Mouse (Mus musculus) ES-Bruce4 (cell line): ENCODE data around the gene Tbx5. TPM values are rescaled to one million over a fixed set of nuclear protein-coding genes. Genes with fewer than 3 reads are reported as not detected.
"Not testable (repeated sequence)": the region's sequence is repeated elsewhere in the genome, so short reads cannot be mapped to it uniquely, and the experiment has no call there.

Source experiments
- H3K27ac ChIP-seq: 2 replicates; pipeline ENCODE4 v1.5.1; 2012; ENCODE audit warnings: low read length, inconsistent platforms; ENCODE audit not compliant: insufficient read depth
- H3K27me3 ChIP-seq: 2 replicates; pipeline ENCODE4 v1.6.1; 2012; ENCODE audit warnings: mild to moderate bottlenecking, low read length, inconsistent platforms; ENCODE audit not compliant: control insufficient read depth, poor library complexity, insufficient read depth, severe bottlenecking
- H3K36me3 ChIP-seq: 2 replicates; pipeline ENCODE4 v1.6.1; 2012; ENCODE audit warnings: inconsistent platforms, mild to moderate bottlenecking, low read length, moderate library complexity; ENCODE audit not compliant: control insufficient read depth, poor library complexity, insufficient read depth, severe bottlenecking
- H3K4me1 ChIP-seq: one replicate; pipeline ENCODE4 v1.8.1; 2011; ENCODE audit warnings: low read length; ENCODE audit not compliant: control insufficient read depth, insufficient read depth
- H3K4me3 ChIP-seq: 2 replicates; pipeline ENCODE4 v1.5.1; 2011; ENCODE audit warnings: low read depth, mild to moderate bottlenecking, low read length
- H3K9ac ChIP-seq: 2 replicates; pipeline ENCODE4 v1.6.1; 2012; ENCODE audit warnings: low read depth, mild to moderate bottlenecking, inconsistent platforms; ENCODE audit not compliant: poor library complexity, severe bottlenecking
- H3K9me3 ChIP-seq: replicated peaks from 2 replicates; pipeline ENCODE4 v1.6.1; 2012; ENCODE audit warnings: mild to moderate bottlenecking, low read length, inconsistent platforms; ENCODE audit not compliant: control insufficient read depth, poor library complexity, insufficient read depth, severe bottlenecking
- CTCF ChIP-seq: IDR thresholded peaks from one replicate; pipeline ENCODE4 v1.8.1; 2011; ENCODE audit warnings: low read depth, low read length
- EP300 ChIP-seq: IDR thresholded peaks from 2 replicates; pipeline ENCODE4 v1.6.1; 2011; ENCODE audit warnings: low read depth, low read length; ENCODE audit not compliant: insufficient read depth
- POLR2A ChIP-seq: IDR thresholded peaks from one replicate; pipeline ENCODE4 v1.8.1; 2011; ENCODE audit warnings: low read length; ENCODE audit not compliant: insufficient read depth
- polyA plus RNA-seq: library from polyadenylated mRNA; stranded (reverse); fragments of >200 nt; gene quantifications from 2 replicates; pipeline ENCODE4 v1.2.4, GENCODE M21; 2011; ENCODE audit warnings: low read depth; ENCODE audit not compliant: missing spikeins, insufficient read depth, insufficient read length

Tbx5 gene
- polyA plus RNA-seq, 1 experiment = not detected

- no peak overlapping the region for H3K27ac ChIP-seq
- TF ChIP-seq EP300 (no peak), CTCF (no peak), POLR2A (no peak)
- H3K9me3 ChIP-seq = no peaks in the 10 kb centered on the region
- H3K4me1 ChIP-seq = no peaks in the 10 kb centered on the region
- H3K36me3 ChIP-seq = no peaks in the 10 kb centered on the region
- no peak overlapping the region for H3K9ac ChIP-seq
- H3K27me3 ChIP-seq = no peaks in the 10 kb centered on the region
- no peak overlapping the region for H3K4me3 ChIP-seq
Measured at GRCm38 (mm10) chr5:119885595-119885994, 53.1 kb downstream of the Tbx5 start.

GRCm38 (mm10) chr5:119887381-119887780, 54.9 kb downstream of the Tbx5 start:
- Histone ChIP-seq H3K4me3 (no peak overlapping the region), H3K36me3 (no peaks in the 10 kb centered on the region)

DNA sequence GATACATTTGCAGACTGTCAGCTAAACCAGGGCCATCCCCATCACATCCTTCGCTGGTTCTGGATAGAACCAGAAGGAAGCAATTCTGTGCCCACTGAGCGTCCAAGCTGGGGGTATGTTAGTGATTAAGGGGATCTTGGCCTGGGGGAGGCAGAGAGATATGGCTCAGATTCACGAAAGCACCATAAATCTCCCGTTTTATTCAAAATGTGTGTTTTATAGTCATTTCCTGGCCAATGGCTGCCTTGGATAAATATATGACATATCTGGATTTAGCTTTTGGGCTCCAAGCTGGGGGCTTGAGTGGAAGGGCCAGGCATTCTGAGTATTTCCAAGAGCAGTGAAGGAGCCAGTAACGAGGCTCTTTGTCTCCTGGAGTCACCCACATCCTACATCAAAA, 59.5 kb downstream of the Tbx5 start:
- Histone ChIP-seq H3K4me3 (no peak overlapping the region), H3K36me3 (no peaks in the 10 kb centered on the region), H3K9me3 (no peaks in the 10 kb centered on the region), H3K4me1 (no peaks in the 10 kb centered on the region), H3K27ac (no peak overlapping the region), H3K27me3 (no peaks in the 10 kb centered on the region; the same call in 1 of the 2 replicates), H3K9ac (no peak overlapping the region)
- TF ChIP-seq POLR2A (no peak), EP300 (no peak), CTCF (no peak)

More at GRCm38 (mm10) chr5:119887381-119887780, 54.9 kb downstream of the Tbx5 start:
- Histone ChIP-seq H3K4me1 (no peaks in the 10 kb centered on the region), H3K27ac (no peak overlapping the region), H3K9ac (no peak overlapping the region), H3K9me3 (no peaks in the 10 kb centered on the region), H3K27me3 (no peaks in the 10 kb centered on the region)
- no peak for TF ChIP-seq POLR2A
- no peak for TF ChIP-seq EP300
- no peak for TF ChIP-seq CTCF

DNA sequence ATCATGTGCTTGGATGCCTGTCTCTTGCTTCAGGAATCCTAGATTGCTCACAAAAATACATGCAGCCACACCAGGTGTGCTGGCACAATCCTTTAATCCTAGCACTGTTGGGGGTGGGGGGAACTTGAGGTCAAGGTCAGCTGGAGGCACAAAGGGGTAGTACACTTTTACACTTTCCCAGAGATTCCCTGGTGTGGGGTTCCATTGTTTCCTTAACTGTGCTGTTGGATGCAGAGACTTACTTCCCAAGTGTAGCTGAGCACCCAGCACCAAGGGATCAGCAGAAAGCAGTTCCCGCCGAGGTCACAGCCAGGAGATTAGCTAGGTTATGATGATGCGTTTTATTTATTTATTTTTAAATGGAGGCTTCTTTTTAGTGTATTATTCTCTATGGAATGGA, 60.6 kb downstream of the Tbx5 start:
- no peak overlapping the region for H3K9ac ChIP-seq
- H3K36me3 ChIP-seq = no peaks in the 10 kb centered on the region
- H3K27ac ChIP-seq = no peak overlapping the region
- H3K27me3 ChIP-seq = no peaks in the 10 kb centered on the region; the same call in 1 of the 2 replicates
- H3K4me1 ChIP-seq = no peaks in the 10 kb centered on the region
- peaks cover 4% of the 10 kb centered on the region; the same call in 1 of the 2 replicates for H3K9me3 ChIP-seq
- no peak overlapping the region for H3K4me3 ChIP-seq
- no peak for TF ChIP-seq POLR2A
- no peak for TF ChIP-seq EP300
- no peak for TF ChIP-seq CTCF

DNA sequence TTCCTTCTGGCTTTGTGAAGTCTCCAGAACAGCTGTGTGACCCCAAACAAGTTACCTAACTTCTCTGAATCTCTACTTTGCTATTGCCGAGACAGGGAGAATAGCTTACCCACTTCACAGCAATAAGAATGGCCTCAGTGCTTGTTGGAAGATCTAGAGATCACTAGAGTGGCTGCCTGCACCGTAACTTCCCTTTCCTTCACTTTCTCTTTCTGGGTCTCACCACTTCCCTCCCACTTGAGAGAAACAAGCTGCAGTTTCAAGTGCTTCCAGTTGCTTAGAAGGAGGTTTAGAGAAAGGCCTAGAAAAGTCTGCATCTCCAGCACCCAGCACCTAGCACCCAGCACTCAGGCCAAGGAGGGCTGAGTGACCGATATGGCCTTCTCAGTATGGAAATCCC, 64.1 kb downstream of the Tbx5 start:
- no peak overlapping the region for H3K9ac ChIP-seq
- no peaks in the 10 kb centered on the region; the same call in 1 of the 2 replicates for H3K27me3 ChIP-seq
- H3K36me3 ChIP-seq = no peaks in the 10 kb centered on the region
- H3K4me1 ChIP-seq = no peaks in the 10 kb centered on the region
- H3K27ac ChIP-seq = no peak overlapping the region
- H3K9me3 ChIP-seq = peaks cover 4% of the 10 kb centered on the region; the same call in 1 of the 2 replicates
- TF ChIP-seq CTCF (no peak), POLR2A (no peak), EP300 (no peak)
- no peak overlapping the region for H3K4me3 ChIP-seq

DNA sequence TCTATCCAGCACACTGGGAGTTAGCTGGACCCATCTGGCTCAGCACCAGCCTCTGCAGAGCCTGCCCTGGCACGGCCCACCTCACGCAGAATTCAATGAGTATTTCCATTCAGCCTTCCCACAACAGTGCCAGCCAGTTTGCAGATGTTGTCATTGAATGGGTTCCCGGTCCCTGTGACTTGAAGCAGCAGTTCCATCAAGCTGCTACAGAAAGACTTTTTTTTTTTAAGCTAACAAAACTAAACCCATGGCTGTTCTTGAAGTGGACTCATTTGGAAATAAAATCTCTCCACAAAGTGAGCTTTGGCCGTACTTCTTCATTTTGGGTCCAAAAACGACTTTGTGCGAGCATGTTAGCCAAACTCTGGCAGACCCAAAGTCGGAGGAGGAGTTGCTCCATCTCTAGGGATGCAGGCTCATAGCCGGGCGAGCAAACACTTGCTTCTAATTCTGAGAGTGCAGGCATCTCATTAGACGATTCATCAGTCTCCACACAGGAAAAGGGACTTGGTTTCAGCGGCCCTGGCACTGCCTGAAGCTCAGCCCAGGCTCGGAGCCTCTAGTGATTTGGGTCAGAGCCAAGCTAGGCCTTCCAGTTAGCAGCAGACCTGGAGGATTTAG, 84.2 kb downstream of the Tbx5 start:
- H3K36me3 ChIP-seq = no peaks in the 10 kb centered on the region
- no peak overlapping the region for H3K9ac ChIP-seq
- H3K27me3 ChIP-seq = no peaks in the 10 kb centered on the region
- H3K4me1 ChIP-seq = no peaks in the 10 kb centered on the region
- no peak overlapping the region for H3K27ac ChIP-seq
- H3K9me3 ChIP-seq = no peaks in the 10 kb centered on the region
- TF ChIP-seq EP300 = no peak
- no peak for TF ChIP-seq CTCF
- H3K4me3 ChIP-seq = no peak overlapping the region

GRCm38 (mm10) chr5:119918381-119918780, 85.9 kb downstream of the Tbx5 start:
- not testable (repeated sequence) for H3K27me3 ChIP-seq, H3K27ac ChIP-seq, H3K4me1 ChIP-seq, H3K9ac ChIP-seq, H3K9me3 ChIP-seq, H3K36me3 ChIP-seq, H3K4me3 ChIP-seq
